Mouse (Mus musculus): ENCODE data around the gene Nkapd1.

GRCm38 (mm10) chr9:50633059-50633458 lies 15.8 kb upstream of the Nkapd1 start:
- TF ChIP-seq CTCF (IDR thresholded peaks at IDR 0.05; ENCODE audit: extremely low read depth, insufficient read length, insufficient replicate concordance, low read depth, low read length) (peak; percentile 37; the same call in 1 of the 2 replicates), POLR2A (IDR thresholded peaks at IDR 0.05; ENCODE audit: low read depth, low read length) (no peak)

Measured in small intestine, adult 2 months (tissue).